29 mouse cellular contexts compared by ENCODE assay signal in genomic region chr2:75142675-75143074, GRCm38 (mm10).
DNase-seq lines count a peak whose midpoint lies in the region; ATAC-seq and TF ChIP-seq lines count a peak whose summit lies in the region.
"Had no signal": no experiment of that assay in that cellular context is flagged by ENCODE, and none has a peak within 500 bp of the region (broad histone marks: within the 10 kb centered on the region; RNA-seq: fewer than 3 reads in every experiment).

No protein-coding gene starts in this region.

- no peak for TF ChIP-seq CTCF in testis, adult 2 months (IDR thresholded peaks at IDR 0.05; ENCODE audit: control insufficient read depth, insufficient read depth, insufficient replicate concordance, low read depth, low read length)

- no peaks in the 10 kb centered on the region for H3K36me3 ChIP-seq in testis, adult 2 months (ENCODE audit: control insufficient read depth, insufficient read depth, low read length)
- H3K36me3 ChIP-seq: embryonic facial prominence, embryonic 12.5 days; heart, embryonic 13.5 days; hindbrain, embryonic 15.5 days; liver, embryonic 12.5 days had no signal

- peak; percentile 56 for DNase-seq in adrenal gland, adult 2 months
- no peak for DNase-seq in adrenal gland, adult 18-20 months (ENCODE audit: low spot score in 2 of 2)
- no peak for DNase-seq in testis, postnatal 10 days (ENCODE audit: low spot score)
- DNase-seq in adrenal gland, postnatal 36 days = peak; percentile 29 to 49
- no peak for DNase-seq in B cell, adult 2 months
- DNase-seq: cerebellum, adult 11-12 months; cerebellum, postnatal 10 days; gastrocnemius, adult 2 months; gastrocnemius, postnatal 36 days; heart, adult 2 months; heart, postnatal 10 days; kidney, adult 2 months; kidney, postnatal 4 days; left cerebral cortex, postnatal 4 days; liver, postnatal 0 days; midbrain, embryonic 14.5 days; right cerebral cortex, postnatal 25 days; thymus, postnatal 4 days had no signal

- peak overlapping the region; percentile 76 for H3K4me3 ChIP-seq in testis, adult 2 months (ENCODE audit: control insufficient read depth, low read depth, low read length)
- H3K4me3 ChIP-seq: embryonic facial prominence, embryonic 12.5 days; gastrocnemius, adult 2 months; heart, adult 2 months; heart, embryonic 13.5 days; hindbrain, embryonic 15.5 days; liver, embryonic 12.5 days had no signal

- no peaks in the 10 kb centered on the region for H3K27me3 ChIP-seq in testis, adult 2 months (ENCODE audit: control insufficient read depth, insufficient read depth, low read length)

- peaks cover 7% of the 10 kb centered on the region for H3K4me1 ChIP-seq in testis, adult 2 months (ENCODE audit: control insufficient read depth, insufficient read depth, low read length)
- H3K4me1 ChIP-seq: liver, embryonic 12.5 days had no signal

- no peak overlapping the region for H3K27ac ChIP-seq in testis, adult 2 months (ENCODE audit: control insufficient read depth, insufficient read depth, low read depth, low read length)
- H3K27ac ChIP-seq: embryonic facial prominence, embryonic 12.5 days; gastrocnemius, adult 2 months; heart, adult 2 months; heart, embryonic 13.5 days; hindbrain, embryonic 15.5 days; kidney, postnatal 0 days; liver, embryonic 12.5 days; macrophage had no signal

- ATAC-seq in frontal cortex, adult (ENCODE audit: low TSS enrichment) = no peak
- ATAC-seq: CD4-positive, CD25-positive, alpha-beta regulatory T cell, adult 4 months; forebrain, embryonic 14.5 days; inflammation-experienced regulatory T-cells, adult 6 months; liver, embryonic 12.5 days; liver, postnatal 0 days had no signal

- TF ChIP-seq POLR2A in testis, adult 2 months (IDR thresholded peaks at IDR 0.05; ENCODE audit: control insufficient read depth, low read depth, low read length) = peak; percentile 22; the same call in 1 of the 2 replicates

Comparison
In these comparisons a context has a peak if more than half of its experiments do, and no peak if none do; other contexts are left out.
1. DNase-seq: peak in adrenal gland, adult 2 months (single experiment) and adrenal gland, postnatal 36 days (2 of 2); none in adrenal gland, adult 18-20 months (0 of 2), testis, postnatal 10 days (single experiment) and B cell, adult 2 months (0 of 2).